Mouse (Mus musculus): ENCODE data around the gene Zfp420. TPM values are rescaled to one million over a fixed set of nuclear protein-coding genes. Genes with fewer than 3 reads are reported as not detected.

Zfp420 gene
- polyA plus RNA-seq (2014; fragmentation: Illumina TruSeq; extraction: RNeasy Lipid Tissue Mini Kit (QIAGEN cat#74804); ENCODE audit: insufficient read depth, low read depth, low replicate concordance) = 3.3 TPM

GRCm38 (mm10) chr7:29859532-29860517, at the start of gene Zfp420:
Zfp420 (plus strand) TSS chr7:29859979.

GRCm38 (mm10) chr7:29815910-29816429, 43.8 kb upstream of the Zfp420 start, which contains the start of gene Zfp790:
Zfp790 (plus strand) TSS chr7:29816114.

GRCm38 (mm10) chr7:29853219-29853842, 6.4 kb upstream of the Zfp420 start, which contains the start of gene Zfp940:
Zfp940 (minus strand) TSS chr7:29853669.

DNA sequence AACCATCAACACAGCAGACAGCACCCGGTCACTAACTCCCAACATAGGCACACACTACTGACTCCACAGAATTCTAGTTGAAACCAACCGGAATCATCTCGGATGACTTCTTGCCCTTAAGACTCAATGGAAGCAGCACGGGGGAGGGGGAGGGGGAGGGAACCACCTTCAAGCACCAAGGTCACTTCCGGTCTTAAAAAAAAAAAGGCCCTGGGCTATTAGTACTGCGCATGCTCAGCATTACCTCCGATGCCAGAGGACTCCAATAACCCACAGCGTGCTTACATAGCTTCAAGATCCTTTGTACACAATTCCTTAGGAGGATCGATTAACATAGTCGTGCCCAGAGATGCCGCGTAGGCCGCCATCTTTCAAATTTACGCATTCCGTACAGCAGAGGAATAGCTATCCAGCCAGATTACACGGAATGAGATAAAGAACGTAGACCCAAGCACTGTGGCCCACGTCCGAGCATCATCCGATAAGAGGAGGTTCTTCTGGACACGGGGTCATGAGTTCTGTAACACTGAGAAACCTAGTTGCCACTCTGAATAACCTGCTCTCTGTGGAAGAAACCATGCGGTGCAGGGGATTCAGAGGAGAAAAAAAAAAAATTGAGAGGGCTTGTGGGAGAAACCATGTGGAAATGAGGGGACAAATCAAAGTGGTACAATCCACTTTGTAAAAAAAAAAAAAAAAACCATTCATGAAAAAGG, 46.3 kb downstream of the Zfp420 start, which contains the start of gene Zfp27:
Gene Zfp27, minus strand, starts transcription at position 607 of the 716 bp plus-strand sequence.

DNA sequence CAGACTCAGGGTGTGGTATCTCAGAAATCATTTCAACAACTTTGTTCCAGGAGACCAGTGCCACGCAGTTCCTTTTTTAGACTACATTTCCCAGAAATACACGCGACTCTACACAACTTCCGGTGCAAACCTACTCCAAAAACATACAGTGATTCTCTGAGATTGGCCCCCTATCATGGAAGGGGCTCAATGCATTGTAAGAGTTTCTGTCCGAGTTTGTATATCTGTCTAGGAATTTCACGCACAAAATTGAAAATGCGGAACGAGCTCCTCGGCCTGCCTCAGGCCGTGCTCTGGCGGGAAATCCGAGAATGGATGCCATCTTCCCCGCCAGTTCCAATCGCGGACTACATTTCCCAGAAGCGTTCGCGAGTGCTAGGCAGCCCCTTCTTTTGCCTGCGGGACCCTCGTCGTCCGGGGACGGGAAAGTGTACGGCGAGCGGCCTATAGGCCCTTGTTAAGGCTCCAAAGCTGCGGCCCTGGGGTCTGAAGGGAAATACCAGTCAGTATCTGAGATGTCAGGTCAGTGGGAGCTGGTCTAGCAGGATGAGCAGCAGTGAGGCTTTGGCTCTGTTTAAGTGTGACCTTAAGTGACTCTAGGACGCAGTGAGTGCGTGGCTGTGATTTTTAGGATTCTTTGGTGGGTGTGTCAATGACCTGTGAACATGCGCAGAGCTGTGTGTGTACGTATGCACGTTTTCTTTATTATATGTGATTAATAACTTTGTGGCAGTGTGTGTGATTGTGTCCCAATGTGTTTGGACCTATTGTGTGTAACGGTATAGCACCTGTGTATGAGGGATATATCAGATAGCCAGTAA, 48.6 kb downstream of the Zfp420 start, which contains the start of gene Zfp383:
Gene Zfp383, plus strand, starts transcription at position 94 of the 821 bp plus-strand sequence.

Other genes with a start within 250 kb of the Zfp420 start
- not detected for gene Catsperg2, start 132.9 kb upstream of the Zfp420 start, polyA plus RNA-seq (2014; fragmentation: Illumina TruSeq; extraction: RNeasy Lipid Tissue Mini Kit (QIAGEN cat#74804); ENCODE audit: insufficient read depth, low read depth, low replicate concordance)
- gene Zfp84, start 91.4 kb upstream of the Zfp420 start, polyA plus RNA-seq (2014; fragmentation: Illumina TruSeq; extraction: RNeasy Lipid Tissue Mini Kit (QIAGEN cat#74804); ENCODE audit: insufficient read depth, low read depth, low replicate concordance) = 3.6 TPM
- gene Zfp30, start 76.0 kb upstream of the Zfp420 start, polyA plus RNA-seq (2014; fragmentation: Illumina TruSeq; extraction: RNeasy Lipid Tissue Mini Kit (QIAGEN cat#74804); ENCODE audit: insufficient read depth, low read depth, low replicate concordance) = 1.2 TPM
- gene Zfp790, start 43.9 kb upstream of the Zfp420 start, polyA plus RNA-seq (2014; fragmentation: Illumina TruSeq; extraction: RNeasy Lipid Tissue Mini Kit (QIAGEN cat#74804); ENCODE audit: insufficient read depth, low read depth, low replicate concordance) = 5.0 TPM
- gene Zfp940, start 6.3 kb upstream of the Zfp420 start, polyA plus RNA-seq (2014; fragmentation: Illumina TruSeq; extraction: RNeasy Lipid Tissue Mini Kit (QIAGEN cat#74804); ENCODE audit: insufficient read depth, low read depth, low replicate concordance) = 1.3 TPM
- gene Zfp27, start 46.6 kb downstream of the Zfp420 start, polyA plus RNA-seq (2014; fragmentation: Illumina TruSeq; extraction: RNeasy Lipid Tissue Mini Kit (QIAGEN cat#74804); ENCODE audit: insufficient read depth, low read depth, low replicate concordance) = 2.4 TPM
- gene Zfp383, start 48.2 kb downstream of the Zfp420 start, polyA plus RNA-seq (2014; fragmentation: Illumina TruSeq; extraction: RNeasy Lipid Tissue Mini Kit (QIAGEN cat#74804); ENCODE audit: insufficient read depth, low read depth, low replicate concordance) = 4.4 TPM
- gene Zfp74, start 94.1 kb downstream of the Zfp420 start, polyA plus RNA-seq (2014; fragmentation: Illumina TruSeq; extraction: RNeasy Lipid Tissue Mini Kit (QIAGEN cat#74804); ENCODE audit: insufficient read depth, low read depth, low replicate concordance) = 4.0 TPM
- gene Zfp568, start 124.0 kb downstream of the Zfp420 start, polyA plus RNA-seq (2014; fragmentation: Illumina TruSeq; extraction: RNeasy Lipid Tissue Mini Kit (QIAGEN cat#74804); ENCODE audit: insufficient read depth, low read depth, low replicate concordance) = 2.4 TPM
- 2.8 TPM for gene Zfp14, start 191.4 kb downstream of the Zfp420 start, polyA plus RNA-seq (2014; fragmentation: Illumina TruSeq; extraction: RNeasy Lipid Tissue Mini Kit (QIAGEN cat#74804); ENCODE audit: insufficient read depth, low read depth, low replicate concordance)
- 3.7 TPM for gene Zfp82, start 212.9 kb downstream of the Zfp420 start, polyA plus RNA-seq (2014; fragmentation: Illumina TruSeq; extraction: RNeasy Lipid Tissue Mini Kit (QIAGEN cat#74804); ENCODE audit: insufficient read depth, low read depth, low replicate concordance)
- not detected for gene Gm26920, start 230.4 kb downstream of the Zfp420 start, polyA plus RNA-seq (2014; fragmentation: Illumina TruSeq; extraction: RNeasy Lipid Tissue Mini Kit (QIAGEN cat#74804); ENCODE audit: insufficient read depth, low read depth, low replicate concordance)
- gene Zfp566, start 230.5 kb downstream of the Zfp420 start, polyA plus RNA-seq (2014; fragmentation: Illumina TruSeq; extraction: RNeasy Lipid Tissue Mini Kit (QIAGEN cat#74804); ENCODE audit: insufficient read depth, low read depth, low replicate concordance) = 3.7 TPM
- 34.1 TPM for gene Zfp260, start 234.8 kb downstream of the Zfp420 start, polyA plus RNA-seq (2014; fragmentation: Illumina TruSeq; extraction: RNeasy Lipid Tissue Mini Kit (QIAGEN cat#74804); ENCODE audit: insufficient read depth, low read depth, low replicate concordance)

Data from lung, adult 10 weeks (tissue).